Mouse (Mus musculus): ENCODE results near the gene Vamp1. TPM values are rescaled to one million over a fixed set of nuclear protein-coding genes. Genes with fewer than 3 reads are reported as not detected.
A peak's percentile ranks its signal among the peaks of the same experiment; 100 is the strongest.
"Not testable (repeated sequence)": the region's sequence is repeated elsewhere in the genome, so short reads cannot be mapped to it uniquely, and the experiment has no call there.

The Vamp1 gene
- polyA plus RNA-seq, 1 experiment from 2014 or later: 16.5 TPM

DNA sequence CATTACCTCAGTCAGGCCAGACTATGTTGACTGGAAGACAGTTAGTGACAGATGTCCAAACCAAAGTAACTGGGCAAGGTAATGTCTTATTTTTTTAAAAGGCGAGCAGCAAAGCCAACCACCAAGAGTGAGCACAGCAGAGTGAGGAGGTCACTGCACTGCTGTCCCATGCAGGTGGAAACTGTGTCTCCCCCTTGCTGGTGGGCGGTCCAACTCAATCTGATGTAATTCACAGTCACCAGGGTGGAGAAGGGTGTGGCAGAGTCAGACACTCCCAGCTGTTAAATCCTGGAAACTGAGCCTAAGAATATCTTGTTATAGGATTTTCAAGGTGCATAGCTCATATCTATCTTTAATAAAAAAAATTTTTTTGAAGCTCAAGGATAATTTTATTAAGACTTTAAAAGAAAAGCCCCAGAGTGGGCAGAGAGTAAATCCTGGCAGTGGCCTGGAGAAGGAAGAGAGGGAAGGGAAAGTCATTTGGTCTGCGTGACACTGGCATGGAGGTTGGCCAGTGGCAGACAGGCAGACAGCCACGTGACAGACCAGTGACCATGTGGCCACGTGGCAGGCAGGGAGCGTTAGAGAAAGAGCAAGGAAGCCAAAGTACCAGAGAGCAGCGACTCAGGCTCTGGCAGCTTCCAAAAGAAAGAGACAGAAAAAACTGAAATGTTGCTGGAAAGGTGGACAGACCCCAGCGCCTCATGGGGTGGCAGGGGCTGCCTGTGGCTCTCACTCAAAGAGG lies 41.0 kb downstream of the Vamp1 start:
- H3K27me3 ChIP-seq (replicated peaks): no peaks in the 10 kb centered on the region
- no peak overlapping the region for H3K4me2 ChIP-seq
- no peak overlapping the region for H3K27ac ChIP-seq
- H3K4me1 ChIP-seq: no peaks in the 10 kb centered on the region
- H3K36me3 ChIP-seq (replicated peaks): no peaks in the 10 kb centered on the region
- no peak for ATAC-seq (replicated peaks)
- no peak overlapping the region for H3K4me3 ChIP-seq
- no peaks in the 10 kb centered on the region for H3K9me3 ChIP-seq
- no peak overlapping the region for H3K9ac ChIP-seq
- 82% methylated on average over 8 of the region's 8 CpGs for WGBS

DNA sequence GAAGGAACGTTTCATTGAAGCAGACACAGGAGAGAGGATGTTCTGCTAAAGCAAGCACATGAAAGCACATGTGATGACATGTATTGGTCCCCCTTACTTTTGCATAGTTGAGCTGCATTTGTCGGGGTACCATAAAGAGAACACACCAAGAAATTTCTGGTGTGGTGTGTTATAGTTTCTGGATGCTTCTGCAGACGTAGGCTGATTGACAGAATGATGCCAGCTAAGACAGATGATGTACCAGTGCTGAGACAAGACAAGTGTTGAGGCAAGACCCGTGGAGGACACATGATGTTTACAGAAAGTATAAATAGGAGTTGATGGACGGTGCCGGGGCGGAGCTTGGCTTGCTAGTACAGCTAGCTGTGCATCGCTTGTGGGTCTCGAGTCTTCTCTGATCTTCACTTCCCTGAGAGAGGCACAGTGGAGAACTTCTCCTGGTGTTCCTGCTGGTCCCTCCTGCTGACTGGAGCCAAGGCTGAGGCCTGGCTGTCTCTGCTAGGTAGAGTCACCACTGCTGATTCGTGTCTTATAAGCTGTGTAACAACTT lies 44.7 kb downstream of the Vamp1 start:
- H3K27me3 ChIP-seq (replicated peaks): no peaks in the 10 kb centered on the region
- H3K27ac ChIP-seq: no peak overlapping the region
- no peaks in the 10 kb centered on the region for H3K4me1 ChIP-seq
- no peak overlapping the region for H3K4me3 ChIP-seq
- no peak overlapping the region for H3K9ac ChIP-seq
- H3K9me3 ChIP-seq: no peaks in the 10 kb centered on the region
- H3K36me3 ChIP-seq (replicated peaks): no peaks in the 10 kb centered on the region
- 84% methylated on average over 10 of the region's 10 CpGs for WGBS
- no peak for ATAC-seq (replicated peaks)
- no peak overlapping the region for H3K4me2 ChIP-seq

- ATAC-seq (replicated peaks): no peak
- Histone ChIP-seq H3K27me3 (replicated peaks) (no peaks in the 10 kb centered on the region), H3K36me3 (replicated peaks) (no peaks in the 10 kb centered on the region), H3K9me3 (no peaks in the 10 kb centered on the region), H3K4me1 (no peaks in the 10 kb centered on the region), H3K9ac (no peak overlapping the region), H3K27ac (no peak overlapping the region), H3K4me2 (no peak overlapping the region), H3K4me3 (no peak overlapping the region)
- 89% methylated on average over 9 of the region's 9 CpGs for WGBS
Observed at GRCm38 (mm10) chr6:125264219-125264618, 48.9 kb downstream of the Vamp1 start.

DNA sequence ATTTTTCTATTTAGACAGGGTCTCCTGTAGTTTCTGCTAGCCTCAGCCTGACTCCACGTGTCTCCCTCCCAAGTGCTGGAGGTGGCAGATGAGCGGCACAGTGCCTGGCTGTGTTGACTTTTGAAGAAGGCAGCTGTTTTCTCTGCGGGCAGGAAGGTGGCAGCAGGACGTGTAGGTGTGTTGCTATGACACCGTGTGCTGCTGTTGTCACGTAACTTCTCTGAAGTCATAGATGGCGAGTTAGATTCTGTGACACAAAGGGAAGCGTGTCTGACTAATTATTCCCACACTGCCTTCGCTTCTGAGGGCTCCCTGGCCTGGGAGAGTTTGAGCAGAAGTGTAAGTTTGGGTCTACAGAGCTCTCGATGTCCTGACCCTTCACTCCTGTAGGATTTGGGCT lies 49.9 kb downstream of the Vamp1 start:
- ATAC-seq (replicated peaks): no peak
- H3K4me1 ChIP-seq: no peaks in the 10 kb centered on the region
- H3K9me3 ChIP-seq: no peaks in the 10 kb centered on the region
- 60% methylated on average over 10 of the region's 10 CpGs for WGBS
- no peak overlapping the region for H3K4me3 ChIP-seq
- no peaks in the 10 kb centered on the region for H3K27me3 ChIP-seq (replicated peaks)
- H3K9ac ChIP-seq: no peak overlapping the region
- no peak overlapping the region for H3K4me2 ChIP-seq
- no peak overlapping the region for H3K27ac ChIP-seq
- H3K36me3 ChIP-seq (replicated peaks): no peaks in the 10 kb centered on the region

GRCm38 (mm10) chr6:125266091-125266490 lies 50.7 kb downstream of the Vamp1 start:
- Histone ChIP-seq H3K4me3 (no peak overlapping the region), H3K27me3 (replicated peaks) (no peaks in the 10 kb centered on the region), H3K9ac (no peak overlapping the region), H3K4me1 (no peaks in the 10 kb centered on the region), H3K27ac (no peak overlapping the region), H3K36me3 (replicated peaks) (no peaks in the 10 kb centered on the region), H3K4me2 (no peak overlapping the region), H3K9me3 (no peaks in the 10 kb centered on the region)
- no peak for ATAC-seq (replicated peaks)
- WGBS: 80% methylated on average over 13 of the region's 13 CpGs

DNA sequence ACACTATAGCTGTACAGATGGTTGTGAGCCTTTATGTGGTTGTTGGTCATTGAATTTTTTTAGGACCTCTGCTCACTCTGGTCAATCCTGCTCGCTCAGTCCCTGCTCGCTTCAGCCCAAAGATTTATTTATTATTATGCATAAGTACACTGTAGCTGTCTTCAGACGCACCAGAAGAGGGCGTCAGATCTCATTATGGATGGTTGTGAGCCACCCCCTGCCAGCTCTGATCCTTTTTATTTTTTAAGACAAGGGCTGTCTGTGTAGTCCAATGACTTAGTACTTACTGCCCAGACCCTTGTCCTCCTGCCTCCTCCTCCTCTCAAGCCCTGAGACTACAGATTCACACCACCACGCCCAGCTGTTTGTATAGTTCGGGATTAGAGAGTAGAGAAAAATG lies 51.2 kb downstream of the Vamp1 start:
- not testable (repeated sequence) for H3K4me1 ChIP-seq; H3K9ac ChIP-seq; H3K36me3 ChIP-seq (replicated peaks); ATAC-seq (replicated peaks); H3K27ac ChIP-seq; H3K27me3 ChIP-seq (replicated peaks); H3K9me3 ChIP-seq; H3K4me3 ChIP-seq; H3K4me2 ChIP-seq
- WGBS: 63% methylated on average over 6 of the region's 6 CpGs

DNA sequence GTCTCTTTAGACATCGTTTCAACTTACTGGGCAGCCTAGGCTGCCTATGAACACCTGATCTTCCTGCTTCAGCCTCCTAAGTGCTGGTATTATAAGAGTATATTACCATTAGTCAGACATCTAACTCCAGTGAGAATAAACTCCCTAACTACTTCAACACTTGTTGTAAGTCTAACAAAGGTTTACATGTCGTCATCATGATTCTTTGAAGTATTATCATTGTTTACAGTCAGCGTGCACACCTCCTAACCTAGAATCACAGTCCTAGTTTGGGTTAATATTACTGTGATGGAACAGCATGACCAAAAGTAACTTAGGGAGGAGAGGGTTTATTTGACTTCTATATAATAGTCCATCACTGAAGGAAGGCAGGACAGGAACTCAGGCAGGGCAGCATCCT lies 52.1 kb downstream of the Vamp1 start:
- no peak overlapping the region for H3K4me3 ChIP-seq
- ATAC-seq (replicated peaks): no peak
- H3K36me3 ChIP-seq (replicated peaks): no peaks in the 10 kb centered on the region
- no peak overlapping the region for H3K9ac ChIP-seq
- H3K9me3 ChIP-seq: no peaks in the 10 kb centered on the region
- no peak overlapping the region for H3K4me2 ChIP-seq
- peaks cover 6% of the 10 kb centered on the region; the same call in 1 of the 2 replicates for H3K4me1 ChIP-seq
- 89% methylated on average over 3 of the region's 3 CpGs for WGBS
- no peak overlapping the region for H3K27ac ChIP-seq
- H3K27me3 ChIP-seq (replicated peaks): no peaks in the 10 kb centered on the region

DNA sequence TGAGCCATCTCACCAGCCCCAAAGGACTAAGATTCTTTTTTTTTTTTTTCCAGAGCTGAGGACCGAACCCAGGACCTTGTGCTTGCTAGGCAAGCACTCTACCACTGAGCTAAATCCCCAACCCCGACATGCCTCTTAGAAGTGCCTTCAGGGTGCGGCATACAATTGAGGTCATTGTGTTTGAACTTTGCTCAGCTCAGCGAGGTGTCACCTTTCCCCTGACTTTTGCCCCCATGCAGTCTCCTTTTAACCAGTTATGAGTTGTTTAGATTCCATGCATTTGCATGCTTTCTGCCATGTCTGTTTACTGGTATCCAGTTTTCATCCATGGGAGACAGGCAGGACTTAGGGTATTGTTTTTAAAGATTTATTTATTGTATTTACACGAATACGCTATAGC lies 53.4 kb downstream of the Vamp1 start:
- Histone ChIP-seq H3K4me3 (no peak overlapping the region), H3K36me3 (replicated peaks) (no peaks in the 10 kb centered on the region), H3K9me3 (no peaks in the 10 kb centered on the region), H3K9ac (no peak overlapping the region), H3K27me3 (replicated peaks) (no peaks in the 10 kb centered on the region), H3K27ac (no peak overlapping the region), H3K4me2 (no peak overlapping the region), H3K4me1 (peaks cover 6% of the 10 kb centered on the region; the same call in 1 of the 2 replicates)
- 50% methylated on average over 6 of the region's 6 CpGs for WGBS
- ATAC-seq (replicated peaks): no peak

DNA sequence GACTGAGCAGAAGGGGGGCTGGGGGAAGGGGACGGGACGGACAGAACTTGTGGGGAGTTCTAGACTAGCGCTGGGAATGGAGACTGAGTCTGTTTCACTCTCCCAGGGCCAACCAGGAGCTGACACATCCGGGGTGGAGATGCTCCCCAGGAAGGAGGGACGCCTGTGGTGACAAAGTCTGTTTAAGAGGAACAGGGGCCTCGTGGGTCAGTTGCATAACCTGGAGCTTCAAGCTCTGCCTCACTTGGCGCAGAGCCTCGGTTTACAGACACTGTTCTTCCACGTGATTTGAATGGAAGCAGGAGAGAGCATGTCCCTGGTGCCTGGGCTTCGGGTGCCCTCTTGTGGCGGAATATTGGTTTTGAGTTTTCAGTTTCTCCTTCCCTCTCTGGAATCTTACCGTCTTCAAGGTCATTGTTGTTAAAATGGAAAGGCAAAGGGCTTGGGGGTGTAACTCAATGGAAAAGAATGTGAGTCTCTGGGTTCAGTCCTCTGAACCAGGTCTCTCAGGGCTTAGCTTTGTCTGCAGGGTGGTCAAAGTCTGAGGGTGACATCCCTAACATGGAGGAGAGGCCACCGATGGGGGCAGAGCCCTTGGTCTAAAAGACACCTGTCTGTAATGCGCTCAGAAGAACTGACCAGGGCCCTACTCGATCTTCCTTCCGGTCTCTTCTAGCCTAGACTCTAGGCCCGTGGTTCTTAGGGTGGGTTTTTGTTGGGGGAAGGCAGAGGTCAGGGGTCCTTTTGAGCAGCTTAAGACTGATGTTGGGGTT lies 56.3 kb downstream of the Vamp1 start:
- Histone ChIP-seq H3K9ac (no peak overlapping the region), H3K36me3 (replicated peaks) (no peaks in the 10 kb centered on the region), H3K4me3 (0 out of 2 replicates have a peak overlapping the region, but pooled peaks have one; percentile 7), H3K27me3 (replicated peaks) (no peaks in the 10 kb centered on the region), H3K4me1 (peaks cover 6% of the 10 kb centered on the region; the same call in 1 of the 2 replicates), H3K27ac (no peak overlapping the region), H3K9me3 (no peaks in the 10 kb centered on the region), H3K4me2 (peak overlapping the region; percentile 34)
- ATAC-seq (replicated peaks): peak; percentile 93
- WGBS: 20% methylated on average over 17 of the region's 17 CpGs

GRCm38 (mm10) chr6:125272228-125272785 lies 57.0 kb downstream of the Vamp1 start:
- WGBS: 76% methylated on average over 10 of the region's 10 CpGs
- Histone ChIP-seq H3K9ac (no peak overlapping the region), H3K27me3 (replicated peaks) (no peaks in the 10 kb centered on the region), H3K4me2 (no peak overlapping the region), H3K4me1 (peaks cover 6% of the 10 kb centered on the region; the same call in 1 of the 2 replicates), H3K9me3 (no peaks in the 10 kb centered on the region), H3K27ac (no peak overlapping the region), H3K36me3 (replicated peaks) (no peaks in the 10 kb centered on the region), H3K4me3 (no peak overlapping the region)
- no peak for ATAC-seq (replicated peaks)

- WGBS: 63% methylated on average over 15 of the region's 15 CpGs
- no peak overlapping the region for H3K4me3 ChIP-seq
- no peaks in the 10 kb centered on the region for H3K9me3 ChIP-seq
- peaks cover 6% of the 10 kb centered on the region; the same call in 1 of the 2 replicates for H3K4me1 ChIP-seq
- H3K9ac ChIP-seq: no peak overlapping the region
- no peak overlapping the region for H3K4me2 ChIP-seq
- no peaks in the 10 kb centered on the region for H3K36me3 ChIP-seq (replicated peaks)
- no peak overlapping the region for H3K27ac ChIP-seq
- no peak for ATAC-seq (replicated peaks)
- no peaks in the 10 kb centered on the region for H3K27me3 ChIP-seq (replicated peaks)
Observed at GRCm38 (mm10) chr6:125274841-125275563, 59.7 kb downstream of the Vamp1 start.

- Histone ChIP-seq H3K27ac (no peak overlapping the region), H3K36me3 (replicated peaks) (no peaks in the 10 kb centered on the region), H3K4me1 (no peaks in the 10 kb centered on the region), H3K4me3 (no peak overlapping the region), H3K27me3 (replicated peaks) (no peaks in the 10 kb centered on the region), H3K9ac (no peak overlapping the region), H3K9me3 (no peaks in the 10 kb centered on the region), H3K4me2 (no peak overlapping the region)
- ATAC-seq (replicated peaks): no peak
- 64% methylated on average over 8 of the region's 8 CpGs for WGBS
Observed at GRCm38 (mm10) chr6:125279729-125280128, 64.4 kb downstream of the Vamp1 start.
